Mouse (Mus musculus): Measurements from ENCODE around the gene Vstm4. TPM values are rescaled to one million over a fixed set of nuclear protein-coding genes. Genes with fewer than 3 reads are reported as not detected.

Vstm4 gene
- polyA plus RNA-seq, 1 experiment from 2014 or later, result 20.3 TPM

DNA sequence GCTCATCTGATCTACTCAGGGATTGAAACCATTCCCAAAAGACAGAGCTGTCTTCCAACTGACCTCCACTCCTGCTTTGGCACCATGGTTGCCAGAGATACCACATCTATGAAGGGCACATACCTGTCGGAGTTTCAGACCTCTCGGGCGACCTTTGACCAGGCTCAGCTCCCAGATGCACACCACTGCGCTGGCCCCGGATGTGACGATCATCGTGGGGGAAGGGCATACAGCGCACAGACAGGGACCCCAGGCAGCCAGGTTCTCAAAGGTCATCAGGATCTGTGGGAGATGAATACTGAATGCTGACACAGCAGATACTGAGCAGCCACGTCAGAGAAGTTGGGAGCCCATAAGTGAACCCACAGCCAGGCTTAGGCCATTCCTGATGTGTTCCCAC lies 114.1 kb downstream of the Vstm4 start:
- H3K9ac ChIP-seq (ENCODE audit: low read length), result no peak overlapping the region
- 74% methylated on average over 9 of the region's 9 CpGs for WGBS
- H3K4me2 ChIP-seq (ENCODE audit: low read length), result no peak overlapping the region
- no peak for ATAC-seq (ENCODE audit: insufficient number of reproducible peaks, insufficient read depth, low FRiP score, low read depth)
- H3K36me3 ChIP-seq (ENCODE audit: control insufficient read depth, insufficient read depth, low read length), result no peaks in the 10 kb centered on the region
- H3K4me3 ChIP-seq (ENCODE audit: control insufficient read depth in 1 of 2, insufficient read depth in 1 of 2, low read depth in 1 of 2, low read length in 2 of 2), result no peak overlapping the region
- H3K27ac ChIP-seq (replicated peaks in 1 of 2; ENCODE audit: control insufficient read depth in 1 of 2, insufficient read depth in 1 of 2, low read depth in 2 of 2, low read length in 2 of 2), result no peak overlapping the region
- no peaks in the 10 kb centered on the region for H3K27me3 ChIP-seq (ENCODE audit: control insufficient read depth, insufficient read depth, low read length)
- H3K4me1 ChIP-seq (ENCODE audit: control insufficient read depth in 2 of 2, insufficient read depth in 2 of 2, low read length in 2 of 2), result no peaks in the 10 kb centered on the region
- no peaks in the 10 kb centered on the region for H3K9me3 ChIP-seq (ENCODE audit: control insufficient read depth, low read length)

DNA sequence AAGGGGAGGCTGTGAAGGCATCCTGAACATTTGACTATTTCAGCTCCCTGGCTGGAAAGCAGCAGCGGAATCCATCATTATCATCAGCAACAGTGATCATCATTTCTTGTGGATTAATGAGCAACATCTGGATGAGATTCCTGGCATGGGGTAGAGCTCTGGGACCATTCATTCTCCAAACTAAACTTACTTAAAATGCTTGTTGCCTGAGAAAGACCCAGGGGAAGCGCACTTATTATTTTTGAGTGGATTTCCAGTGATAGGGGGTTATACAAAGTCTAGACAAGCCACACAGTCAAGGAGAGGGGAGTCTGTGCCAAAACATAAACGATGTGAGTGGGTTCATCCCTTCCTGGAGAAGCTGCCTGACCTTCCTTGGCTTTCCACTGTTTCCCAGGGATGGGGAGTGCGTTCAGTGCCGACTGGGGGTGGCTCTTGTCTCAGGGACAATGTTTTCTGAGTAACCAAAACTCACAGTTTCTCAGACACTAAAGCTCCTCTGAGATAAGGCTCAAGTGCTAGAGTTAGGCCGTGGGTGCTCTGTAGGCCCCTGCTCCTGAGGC lies 127.7 kb downstream of the Vstm4 start:
- H3K27me3 ChIP-seq (ENCODE audit: control insufficient read depth, insufficient read depth, low read length), result no peaks in the 10 kb centered on the region
- no peak overlapping the region for H3K4me3 ChIP-seq (ENCODE audit: control insufficient read depth in 1 of 2, insufficient read depth in 1 of 2, low read depth in 1 of 2, low read length in 2 of 2)
- peaks cover 4 to 8% of the 10 kb centered on the region in 2 experiments; a peak in 1 of 4 replicates for H3K4me1 ChIP-seq (ENCODE audit: control insufficient read depth in 2 of 2, insufficient read depth in 2 of 2, low read length in 2 of 2)
- WGBS, result 38% methylated on average over 6 of the region's 6 CpGs
- no peaks in the 10 kb centered on the region for H3K36me3 ChIP-seq (ENCODE audit: control insufficient read depth, insufficient read depth, low read length)
- H3K9ac ChIP-seq (ENCODE audit: low read length), result no peak overlapping the region
- no peaks in the 10 kb centered on the region for H3K9me3 ChIP-seq (ENCODE audit: control insufficient read depth, low read length)
- no peak overlapping the region for H3K4me2 ChIP-seq (ENCODE audit: low read length)
- H3K27ac ChIP-seq (replicated peaks in 1 of 2; ENCODE audit: control insufficient read depth in 1 of 2, insufficient read depth in 1 of 2, low read depth in 2 of 2, low read length in 2 of 2), result no peak overlapping the region
- ATAC-seq (ENCODE audit: insufficient number of reproducible peaks, insufficient read depth, low FRiP score, low read depth), result no peak

DNA sequence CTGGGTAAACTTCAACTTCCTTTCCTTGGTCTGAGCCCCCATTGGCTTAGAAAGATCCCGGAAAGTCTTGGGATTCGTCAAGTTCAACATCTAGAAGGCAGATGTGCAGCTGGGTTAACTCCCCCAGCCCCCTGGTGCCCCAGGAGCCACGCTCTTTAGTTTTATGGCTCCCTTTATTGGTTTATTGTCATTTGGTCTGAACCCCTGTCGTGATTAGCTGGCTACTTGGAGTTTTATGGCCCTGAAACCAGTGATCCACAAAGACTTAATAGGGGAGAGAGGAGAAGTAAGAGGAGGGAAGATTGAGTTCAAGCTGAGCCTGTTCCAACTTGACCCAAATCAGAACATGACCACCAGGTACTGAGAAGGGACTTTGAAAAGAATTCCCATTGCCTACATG lies 130.1 kb downstream of the Vstm4 start:
- Histone ChIP-seq H3K27ac (replicated peaks in 1 of 2; ENCODE audit: control insufficient read depth in 1 of 2, insufficient read depth in 1 of 2, low read depth in 2 of 2, low read length in 2 of 2) (no peak overlapping the region), H3K36me3 (ENCODE audit: control insufficient read depth, insufficient read depth, low read length) (no peaks in the 10 kb centered on the region), H3K4me1 (ENCODE audit: control insufficient read depth in 2 of 2, insufficient read depth in 2 of 2, low read length in 2 of 2) (peaks cover 4 to 8% of the 10 kb centered on the region in 2 experiments; a peak in 1 of 4 replicates), H3K4me3 (ENCODE audit: control insufficient read depth in 1 of 2, insufficient read depth in 1 of 2, low read depth in 1 of 2, low read length in 2 of 2) (no peak overlapping the region), H3K27me3 (ENCODE audit: control insufficient read depth, insufficient read depth, low read length) (no peaks in the 10 kb centered on the region), H3K9me3 (ENCODE audit: control insufficient read depth, low read length) (no peaks in the 10 kb centered on the region), H3K4me2 (ENCODE audit: low read length) (no peak overlapping the region), H3K9ac (ENCODE audit: low read length) (no peak overlapping the region)
- 83% methylated on average over 4 of the region's 4 CpGs for WGBS
- ATAC-seq (ENCODE audit: insufficient number of reproducible peaks, insufficient read depth, low FRiP score, low read depth), result no peak

Other genes with a start within 250 kb of the Vstm4 start
- gene 3425401B19Rik, start 171.5 kb upstream of the Vstm4 start, polyA plus RNA-seq (2014; fragmentation: Nextera tagmentation; extraction: Ambion mirVana), result 8.3 and 9.1 TPM in 2 replicates
- 0.53 and 0.84 TPM in 2 replicates for gene Tmem273, start 70.8 kb upstream of the Vstm4 start, polyA plus RNA-seq (2014; fragmentation: Nextera tagmentation; extraction: Ambion mirVana)
- 0.19 TPM in 1 of 2 replicates, not detected in the other for gene Fam170b, start 22.8 kb upstream of the Vstm4 start, polyA plus RNA-seq (2014; fragmentation: Nextera tagmentation; extraction: Ambion mirVana)
- gene Lrrc18, start 134.6 kb downstream of the Vstm4 start, polyA plus RNA-seq (2014; fragmentation: Nextera tagmentation; extraction: Ambion mirVana), result 0.27 and 0.49 TPM in 2 replicates